Mouse (Mus musculus): ENCODE measurements at regions not wholly inside any gene's neighbourhood (a gene's known extent, or its start where the extent isn't known, plus 50 kb on each side); places are given as distances from the start of the nearest gene placed in this dataset.

- no peak for DNase-seq
Observed at GRCm38 (mm10) chr12:27595576-27595975, 253.2 kb upstream of the Sox11 start.

- DNase-seq, result no peak
Observed at GRCm38 (mm10) chr12:27593436-27593835, 251.1 kb upstream of the Sox11 start.

GRCm38 (mm10) chr12:27576109-27576700 lies 233.8 kb upstream of the Sox11 start:
- no peak for DNase-seq

GRCm38 (mm10) chr12:27575629-27576028 lies 233.3 kb upstream of the Sox11 start:
- DNase-seq, result no peak

- DNase-seq, result no peak
Observed at GRCm38 (mm10) chr12:27567250-27567649, 224.9 kb upstream of the Sox11 start.

GRCm38 (mm10) chr12:27565965-27566507 lies 223.7 kb upstream of the Sox11 start:
- DNase-seq, result no peak

GRCm38 (mm10) chr12:27564641-27565306 lies 222.4 kb upstream of the Sox11 start:
- DNase-seq, result no peak

- DNase-seq, result no peak
Observed at GRCm38 (mm10) chr12:27563900-27564299, 221.5 kb upstream of the Sox11 start.

GRCm38 (mm10) chr12:27552809-27553208 lies 210.4 kb upstream of the Sox11 start:
- no peak for DNase-seq

GRCm38 (mm10) chr12:27538210-27538609 lies 195.8 kb upstream of the Sox11 start:
- DNase-seq, result no peak

- no peak for DNase-seq
Observed at GRCm38 (mm10) chr12:27537507-27537906, 195.1 kb upstream of the Sox11 start.

GRCm38 (mm10) chr12:27537017-27537416 lies 194.6 kb upstream of the Sox11 start:
- DNase-seq, result no peak

- no peak for DNase-seq
Observed at GRCm38 (mm10) chr12:27525604-27526003, 183.2 kb upstream of the Sox11 start.

- DNase-seq, result no peak
Observed at GRCm38 (mm10) chr12:27513253-27513652, 170.9 kb upstream of the Sox11 start.

- DNase-seq, result no peak
Observed at GRCm38 (mm10) chr12:27508226-27508560, 165.8 kb upstream of the Sox11 start.

- peak; percentile 59 to 86 for DNase-seq
Observed at GRCm38 (mm10) chr12:27507523-27508225, 165.3 kb upstream of the Sox11 start.

GRCm38 (mm10) chr12:27502716-27503486 lies 160.5 kb upstream of the Sox11 start:
- no peak for DNase-seq

- DNase-seq, result no peak
Observed at GRCm38 (mm10) chr12:27500516-27500915, 158.1 kb upstream of the Sox11 start.

- no peak for DNase-seq
Observed at GRCm38 (mm10) chr12:27499276-27499675, 156.9 kb upstream of the Sox11 start.

- no peak for DNase-seq
Observed at GRCm38 (mm10) chr12:27496826-27497557, 154.6 kb upstream of the Sox11 start.

- DNase-seq, result peak; percentile 1 to 10
Observed at GRCm38 (mm10) chr12:27492270-27492669, 149.9 kb upstream of the Sox11 start.

- no peak for DNase-seq
Observed at GRCm38 (mm10) chr12:27481230-27481629, 138.9 kb upstream of the Sox11 start.

Data from kidney, postnatal 36 days (tissue).